Mouse (Mus musculus): Measurements from ENCODE around the gene Gm14214.

The Gm14214 gene

DNA sequence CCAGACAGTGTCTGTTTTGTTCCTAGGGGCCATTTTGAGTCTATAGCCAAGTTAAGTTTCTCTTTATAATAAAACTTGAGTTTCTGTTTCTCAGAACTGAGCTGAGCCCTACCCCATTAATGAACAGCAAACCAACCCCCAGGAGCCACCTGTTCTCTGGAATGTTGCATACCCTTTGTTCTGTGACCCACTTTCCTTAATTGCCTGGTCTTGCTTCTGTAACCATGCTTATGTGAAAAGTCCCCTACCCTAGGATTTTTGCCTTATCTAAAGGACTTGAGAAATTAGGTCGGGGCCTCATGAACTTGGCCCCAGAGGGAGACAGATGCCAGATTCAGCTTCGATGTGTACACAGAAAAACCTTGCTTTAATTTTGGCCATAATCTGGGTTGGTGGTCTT, 37.9 kb downstream of the Gm14214 start:
- DNase-seq (ENCODE audit: low spot score in 2 of 2): no peak

GRCm38 (mm10) chr2:154730841-154731240, 39.0 kb downstream of the Gm14214 start:
- DNase-seq (ENCODE audit: low spot score in 2 of 2): no peak

- DNase-seq (ENCODE audit: low spot score in 2 of 2): no peak
Measured at GRCm38 (mm10) chr2:154729737-154730136, 40.1 kb downstream of the Gm14214 start.

GRCm38 (mm10) chr2:154723473-154723872, 46.4 kb downstream of the Gm14214 start:
- no peak for DNase-seq (ENCODE audit: low spot score in 2 of 2)

GRCm38 (mm10) chr2:154720315-154720714, 49.5 kb downstream of the Gm14214 start:
- DNase-seq (ENCODE audit: low spot score in 2 of 2): no peak

All from spleen, postnatal 4 days (tissue).